Mouse (Mus musculus) neural tube, embryonic 15.5 days (tissue): ENCODE results near the gene Hs2st1. TPM values are rescaled to one million over a fixed set of nuclear protein-coding genes. Genes with fewer than 3 reads are reported as not detected.

ENCODE experiments used
- ATAC-seq: fragments of 200-750 bp; cut with Nextera tagmentation; 2 replicates; pipeline ENCODE4 v1.8.0; 2017; ENCODE audit warnings: mild to moderate bottlenecking, moderate TSS enrichment, moderate library complexity; ENCODE audit not compliant: low FRiP score
- H3K27ac ChIP-seq: fragments of 300-500 bp; sonication (generic); replicated peaks from 2 replicates; pipeline ENCODE4 v1.5.1; 2015; ENCODE audit warnings: mild to moderate bottlenecking, inconsistent platforms
- H3K27me3 ChIP-seq: fragments of 300-500 bp; sonication (generic); replicated peaks from 2 replicates; pipeline ENCODE4 v1.6.1; 2015; ENCODE audit warnings: inconsistent platforms
- H3K36me3 ChIP-seq: fragments of 300-500 bp; sonication (generic); 2 replicates; pipeline ENCODE4 v1.6.1; 2015; ENCODE audit warnings: inconsistent platforms
- H3K4me1 ChIP-seq: fragments of 300-500 bp; sonication (generic); 2 replicates; pipeline ENCODE4 v1.6.1; 2015; ENCODE audit warnings: inconsistent platforms
- H3K4me2 ChIP-seq: fragments of 300-500 bp; sonication (generic); 2 replicates; pipeline ENCODE4 v1.6.1; 2015; ENCODE audit warnings: inconsistent platforms, mild to moderate bottlenecking, moderate library complexity
- H3K4me3 ChIP-seq: fragments of 300-500 bp; sonication (generic); replicated peaks from 2 replicates; pipeline ENCODE4 v1.5.1; 2015; ENCODE audit warnings: mild to moderate bottlenecking, inconsistent platforms
- H3K9ac ChIP-seq: fragments of 300-500 bp; sonication (generic); replicated peaks from 2 replicates; pipeline ENCODE4 v1.6.1; 2015; ENCODE audit warnings: mild to moderate bottlenecking, inconsistent platforms
- H3K9me3 ChIP-seq: fragments of 300-500 bp; sonication (generic); replicated peaks from 2 replicates; pipeline ENCODE4 v1.6.1; 2016; ENCODE audit warnings: inconsistent platforms
- WGBS: fragments of 180-500 bp; shearing (Covaris S2); methylation state at CpG from one replicate; pipeline ENCODE4 v1.1.7; 2015; ENCODE audit warnings: mixed read lengths; 5-methylcytosine and 5-hydroxymethylcytosine counted together
- polyA plus RNA-seq: library from polyadenylated mRNA; unstranded; fragments of >200 nt; fragmentation: Nextera tagmentation; extraction: Ambion mirVana; gene quantifications from 2 replicates; pipeline ENCODE4 v1.2.1, GENCODE M21; 2015

Hs2st1 gene
- polyA plus RNA-seq, 1 experiment from 2014 or later, result 13.6 TPM

GRCm38 (mm10) chr3:144453701-144454430 is 116.1 kb downstream of the Hs2st1 start:
- peak; percentile 84 for ATAC-seq
- H3K4me3 ChIP-seq, result no peak overlapping the region
- H3K9ac ChIP-seq, result 0 out of 2 replicates have a peak overlapping the region, but pooled peaks have one; percentile 5
- H3K27me3 ChIP-seq, result no peaks in the 10 kb centered on the region
- no peaks in the 10 kb centered on the region for H3K9me3 ChIP-seq
- peaks cover 15% of the 10 kb centered on the region for H3K4me1 ChIP-seq
- 57% methylated on average over 19 of the region's 19 CpGs for WGBS
- H3K4me2 ChIP-seq, result no peak overlapping the region
- H3K27ac ChIP-seq, result no peak overlapping the region
- no peaks in the 10 kb centered on the region for H3K36me3 ChIP-seq

DNA sequence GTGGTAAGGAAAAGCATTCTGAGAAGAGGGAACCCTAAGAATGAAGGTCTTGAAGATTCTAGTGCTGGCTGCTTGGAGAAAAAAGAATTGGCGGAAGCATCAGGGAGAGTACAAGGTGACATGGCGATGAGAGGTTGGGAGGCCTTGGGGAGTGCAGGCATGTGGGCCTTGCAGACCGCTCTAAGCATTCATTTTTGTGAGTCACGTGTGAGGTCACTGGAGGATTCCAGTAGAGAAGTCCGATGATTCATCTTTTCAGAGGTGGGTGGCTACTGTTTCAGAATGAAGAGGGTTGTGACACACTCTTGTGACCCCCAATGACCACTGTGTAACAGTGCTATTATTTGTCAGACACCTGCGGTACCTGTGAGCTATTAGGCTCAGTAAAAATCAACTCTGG is 121.0 kb downstream of the Hs2st1 start:
- Histone ChIP-seq H3K27me3 (no peaks in the 10 kb centered on the region), H3K4me2 (no peak overlapping the region), H3K4me1 (peaks cover 3% of the 10 kb centered on the region), H3K9me3 (no peaks in the 10 kb centered on the region), H3K36me3 (peaks cover 12% of the 10 kb centered on the region; the same call in 1 of the 2 replicates), H3K9ac (no peak overlapping the region), H3K27ac (no peak overlapping the region), H3K4me3 (no peak overlapping the region)
- whole genome bisulfite sequencing, result 93% methylated on average over 6 of the region's 6 CpGs
- no peak for ATAC-seq

DNA sequence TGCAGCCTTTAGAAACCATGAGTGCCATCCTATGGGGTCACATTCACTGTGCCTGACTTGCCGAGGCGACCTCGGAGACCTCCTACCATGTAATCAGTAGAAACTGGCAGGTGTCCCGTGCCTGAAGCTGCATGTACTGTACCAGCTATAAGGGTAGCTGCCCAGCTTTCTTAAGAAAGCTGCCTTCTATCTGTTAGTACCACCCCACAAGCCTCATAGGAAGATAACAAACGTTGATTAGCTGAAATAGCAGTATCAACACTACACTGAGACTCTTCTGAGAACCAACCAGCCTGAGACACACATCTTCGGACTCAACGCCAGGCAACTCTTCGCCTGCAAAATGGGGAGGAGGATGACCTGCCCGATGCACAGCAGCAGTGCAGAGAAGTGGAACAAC is 122.1 kb downstream of the Hs2st1 start:
- no peak for ATAC-seq
- 91% methylated on average over 9 of the region's 9 CpGs for WGBS
- peaks cover 12% of the 10 kb centered on the region; the same call in 1 of the 2 replicates for H3K36me3 ChIP-seq
- H3K27me3 ChIP-seq, result no peaks in the 10 kb centered on the region
- no peak overlapping the region for H3K27ac ChIP-seq
- H3K4me2 ChIP-seq, result no peak overlapping the region
- H3K9me3 ChIP-seq, result no peaks in the 10 kb centered on the region
- no peaks in the 10 kb centered on the region for H3K4me1 ChIP-seq
- no peak overlapping the region for H3K4me3 ChIP-seq
- H3K9ac ChIP-seq, result no peak overlapping the region

- WGBS, result 94% methylated on average over 14 of the region's 14 CpGs
- Histone ChIP-seq H3K36me3 (peaks cover 12% of the 10 kb centered on the region; the same call in 1 of the 2 replicates), H3K9me3 (no peaks in the 10 kb centered on the region), H3K27me3 (no peaks in the 10 kb centered on the region), H3K27ac (no peak overlapping the region), H3K4me3 (no peak overlapping the region), H3K4me2 (no peak overlapping the region), H3K9ac (no peak overlapping the region), H3K4me1 (no peaks in the 10 kb centered on the region)
- no peak for ATAC-seq
These were observed 123.8 kb downstream of the Hs2st1 start for GRCm38 (mm10) chr3:144446081-144446634.

DNA sequence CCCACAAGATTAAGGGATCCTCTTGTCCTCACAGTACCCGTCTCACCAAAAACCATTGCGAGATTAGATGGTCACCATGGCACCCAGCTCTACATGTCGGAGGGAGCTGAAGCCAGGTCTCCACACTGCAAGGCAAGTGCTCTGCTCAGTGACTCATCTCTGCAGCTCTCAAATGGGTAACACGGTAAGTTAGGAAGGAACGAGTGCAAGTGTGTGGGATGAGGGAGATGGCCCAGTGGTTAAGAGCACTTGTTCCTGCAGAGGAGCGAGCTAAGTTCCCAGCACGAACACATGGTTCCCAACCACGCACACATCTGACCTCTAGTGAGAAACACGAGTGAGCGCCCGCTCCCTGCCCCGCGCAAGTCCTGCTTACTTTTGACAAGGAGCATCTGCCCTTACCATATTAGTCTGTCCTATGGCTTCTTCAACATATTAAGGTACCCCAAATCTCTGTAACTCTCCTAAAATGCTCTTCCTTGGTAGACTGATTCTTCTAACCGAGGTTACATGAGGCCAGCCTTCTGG is 132.0 kb downstream of the Hs2st1 start:
- no peaks in the 10 kb centered on the region for H3K27me3 ChIP-seq
- no peak overlapping the region for H3K4me2 ChIP-seq
- no peak for ATAC-seq
- peaks cover 9% of the 10 kb centered on the region for H3K36me3 ChIP-seq
- H3K9ac ChIP-seq, result no peak overlapping the region
- no peak overlapping the region for H3K4me3 ChIP-seq
- H3K27ac ChIP-seq, result no peak overlapping the region
- 96% methylated on average over 14 of the region's 14 CpGs for WGBS
- no peaks in the 10 kb centered on the region for H3K4me1 ChIP-seq
- H3K9me3 ChIP-seq, result no peaks in the 10 kb centered on the region

DNA sequence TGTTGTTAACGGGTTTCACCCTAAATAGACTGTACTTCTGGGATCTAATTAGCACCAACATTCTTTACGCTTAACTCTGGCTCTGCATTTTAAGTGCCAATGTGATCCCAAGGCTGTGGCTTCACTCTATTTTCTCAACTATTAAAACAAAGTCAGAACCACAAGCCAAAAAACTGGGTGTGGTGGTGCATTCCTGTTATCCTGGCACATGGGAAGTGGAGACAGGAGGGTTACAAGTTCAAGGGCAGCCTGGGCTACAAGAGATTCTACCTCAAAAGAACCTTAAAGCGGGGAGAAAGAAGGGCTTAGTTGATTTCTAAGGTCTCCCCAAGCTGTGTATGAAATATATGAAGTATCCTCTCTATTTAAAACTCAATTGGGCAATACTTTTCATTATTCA is 133.9 kb downstream of the Hs2st1 start:
- no peak overlapping the region for H3K4me2 ChIP-seq
- H3K4me3 ChIP-seq, result no peak overlapping the region
- H3K9ac ChIP-seq, result no peak overlapping the region
- no peak for ATAC-seq
- no peaks in the 10 kb centered on the region for H3K27me3 ChIP-seq
- WGBS, result 77% methylated on average over 3 of the region's 3 CpGs
- no peaks in the 10 kb centered on the region for H3K9me3 ChIP-seq
- H3K27ac ChIP-seq, result no peak overlapping the region
- H3K4me1 ChIP-seq, result no peaks in the 10 kb centered on the region
- peaks cover 9% of the 10 kb centered on the region for H3K36me3 ChIP-seq

GRCm38 (mm10) chr3:144435281-144435680 is 134.7 kb downstream of the Hs2st1 start:
- H3K27ac ChIP-seq, result no peak overlapping the region
- peaks cover 9% of the 10 kb centered on the region for H3K36me3 ChIP-seq
- WGBS, result 94% methylated on average over 16 of the region's 16 CpGs
- H3K9me3 ChIP-seq, result no peaks in the 10 kb centered on the region
- no peak overlapping the region for H3K9ac ChIP-seq
- no peaks in the 10 kb centered on the region for H3K27me3 ChIP-seq
- no peak for ATAC-seq
- no peaks in the 10 kb centered on the region for H3K4me1 ChIP-seq
- no peak overlapping the region for H3K4me2 ChIP-seq
- H3K4me3 ChIP-seq, result no peak overlapping the region

DNA sequence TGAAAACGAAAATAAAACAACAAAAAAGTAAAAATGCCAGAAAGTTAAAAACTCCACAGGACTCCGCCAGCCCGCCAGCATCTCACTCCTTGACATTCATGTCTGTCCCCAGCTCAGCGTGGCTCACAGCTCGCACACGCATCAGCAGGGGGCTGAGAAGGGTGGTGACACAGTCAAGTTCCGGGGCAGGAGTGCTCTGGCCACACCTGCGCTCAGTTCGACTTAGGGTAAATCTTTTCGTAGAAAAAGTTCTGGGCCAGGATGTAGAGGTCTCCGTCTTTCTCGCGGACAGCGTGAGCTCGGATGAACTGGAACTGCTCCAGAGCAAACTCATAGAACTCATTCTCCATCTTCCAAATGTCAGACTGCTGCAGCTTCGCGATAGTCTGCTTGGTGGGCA is 135.7 kb downstream of the Hs2st1 start:
- H3K9me3 ChIP-seq, result no peaks in the 10 kb centered on the region
- ATAC-seq, result no peak
- H3K4me2 ChIP-seq, result no peak overlapping the region
- no peaks in the 10 kb centered on the region for H3K27me3 ChIP-seq
- H3K9ac ChIP-seq, result no peak overlapping the region
- H3K4me3 ChIP-seq, result no peak overlapping the region
- H3K27ac ChIP-seq, result no peak overlapping the region
- H3K4me1 ChIP-seq, result no peaks in the 10 kb centered on the region
- H3K36me3 ChIP-seq, result peaks cover 9% of the 10 kb centered on the region
- 94% methylated on average over 17 of the region's 17 CpGs for WGBS

- Histone ChIP-seq H3K27ac (no peak overlapping the region), H3K4me2 (no peak overlapping the region), H3K36me3 (peaks cover 9% of the 10 kb centered on the region), H3K4me1 (no peaks in the 10 kb centered on the region), H3K27me3 (no peaks in the 10 kb centered on the region), H3K9ac (no peak overlapping the region), H3K4me3 (no peak overlapping the region), H3K9me3 (no peaks in the 10 kb centered on the region)
- WGBS, result 92% methylated on average over 7 of the region's 7 CpGs
- ATAC-seq, result no peak
These were observed 136.9 kb downstream of the Hs2st1 start for GRCm38 (mm10) chr3:144433039-144433438.

DNA sequence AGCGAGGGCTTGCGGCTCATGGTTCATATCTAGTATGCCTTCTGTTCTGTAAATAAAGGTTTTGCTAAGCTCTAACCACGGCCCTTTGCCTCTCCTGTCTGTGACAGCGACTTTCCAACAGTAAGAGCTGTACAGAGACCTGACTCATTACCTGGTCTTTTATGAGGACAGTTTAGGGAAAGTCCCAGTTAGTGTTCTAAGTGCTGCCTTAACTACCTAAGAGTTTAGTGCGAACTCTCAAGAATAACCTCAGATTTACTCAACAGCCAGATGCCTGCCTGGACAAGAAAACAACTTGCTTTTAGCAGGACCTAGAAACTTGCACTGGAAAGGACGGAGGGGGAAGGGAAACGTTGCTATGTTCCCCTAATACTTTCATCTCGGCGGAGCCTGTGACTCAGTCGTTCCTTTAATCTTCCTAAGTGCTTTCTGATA is 137.8 kb downstream of the Hs2st1 start:
- H3K4me2 ChIP-seq, result no peak overlapping the region
- H3K36me3 ChIP-seq, result peaks cover 9% of the 10 kb centered on the region
- no peak overlapping the region for H3K9ac ChIP-seq
- no peaks in the 10 kb centered on the region for H3K27me3 ChIP-seq
- no peaks in the 10 kb centered on the region for H3K4me1 ChIP-seq
- no peak for ATAC-seq
- no peak overlapping the region for H3K27ac ChIP-seq
- WGBS, result 87% methylated on average over 10 of the region's 10 CpGs
- no peaks in the 10 kb centered on the region for H3K9me3 ChIP-seq
- H3K4me3 ChIP-seq, result no peak overlapping the region

DNA sequence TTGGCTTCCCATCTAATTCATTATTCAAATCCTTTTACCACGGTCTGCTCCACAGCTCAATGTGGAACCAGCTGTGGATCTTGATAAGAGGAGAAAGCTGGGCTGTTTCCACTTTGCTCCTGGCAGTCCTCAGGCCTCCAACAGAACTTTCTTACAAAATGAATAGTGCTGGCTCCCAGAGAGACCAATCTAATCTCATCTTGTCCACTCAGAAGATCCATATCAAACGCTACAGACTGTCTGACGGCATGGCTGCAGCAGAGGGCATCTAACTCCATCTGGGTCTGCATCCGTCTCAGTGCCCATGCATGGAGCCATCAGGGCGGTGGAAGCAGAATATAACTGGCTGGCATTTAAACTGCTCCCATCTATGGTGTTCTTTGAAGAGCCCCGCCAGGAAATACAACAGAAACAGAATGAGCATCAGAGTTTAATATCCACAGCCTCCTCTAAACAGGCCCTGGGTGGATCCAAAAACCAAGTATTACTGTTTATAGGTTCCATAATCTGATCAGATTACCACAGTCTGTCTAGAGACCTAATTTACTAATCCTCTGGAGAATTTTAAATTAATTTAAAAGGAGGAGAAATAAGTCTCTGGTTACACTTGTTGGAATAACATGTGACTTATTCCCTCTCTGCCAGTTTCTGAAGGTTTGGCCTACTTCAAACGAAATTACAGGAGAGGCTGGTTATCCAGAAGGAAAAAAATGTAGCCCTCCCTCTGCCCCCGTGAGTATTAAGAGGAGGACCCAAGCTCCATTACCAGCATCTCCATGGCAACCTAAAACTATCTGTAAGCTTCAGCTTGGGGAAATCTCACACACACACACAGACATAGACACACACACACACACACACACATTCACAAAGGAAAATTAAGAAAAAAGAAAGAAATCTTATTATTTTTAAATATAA is 141.2 kb downstream of the Hs2st1 start:
- H3K27ac ChIP-seq, result no peak overlapping the region
- no peak for ATAC-seq
- H3K4me3 ChIP-seq, result no peak overlapping the region
- H3K4me2 ChIP-seq, result no peak overlapping the region
- H3K9ac ChIP-seq, result no peak overlapping the region
- peaks cover 4% of the 10 kb centered on the region; the same call in 1 of the 2 replicates for H3K4me1 ChIP-seq
- H3K27me3 ChIP-seq, result no peaks in the 10 kb centered on the region
- WGBS, result 68% methylated on average over 8 of the region's 8 CpGs
- H3K36me3 ChIP-seq, result 0 out of 2 replicates have a peak, but pooled peaks cover 2% of the 10 kb centered on the region
- no peaks in the 10 kb centered on the region for H3K9me3 ChIP-seq
